Mouse (Mus musculus) lung, embryonic 15.5 days (tissue): Measurements from ENCODE around the gene Pax8. TPM values are rescaled to one million over a fixed set of nuclear protein-coding genes. Genes with fewer than 3 reads are reported as not detected.

Source experiments
- ATAC-seq: fragments of 200-750 bp; cut with Nextera tagmentation; 2 replicates; pipeline ENCODE4 v1.8.0; 2017; ENCODE audit warnings: moderate number of reproducible peaks, borderline replicate concordance; ENCODE audit not compliant: low FRiP score, low TSS enrichment; ENCODE audit errors: extremely low read depth
- H3K27ac ChIP-seq: fragments of 300-500 bp; sonication (generic); 2 replicates; pipeline ENCODE4 v1.5.1; 2015; ENCODE audit warnings: moderate library complexity, mild to moderate bottlenecking, inconsistent platforms
- H3K27me3 ChIP-seq: fragments of 300-500 bp; sonication (generic); 2 replicates; pipeline ENCODE4 v1.6.1; 2015; ENCODE audit warnings: inconsistent platforms
- H3K36me3 ChIP-seq: fragments of 300-500 bp; sonication (generic); 2 replicates; pipeline ENCODE4 v1.6.1; 2015; ENCODE audit warnings: inconsistent platforms
- H3K4me1 ChIP-seq: fragments of 300-500 bp; sonication (generic); 2 replicates; pipeline ENCODE4 v1.6.1; 2015; ENCODE audit warnings: inconsistent platforms
- H3K4me2 ChIP-seq: fragments of 300-500 bp; sonication (generic); 2 replicates; pipeline ENCODE4 v1.6.1; 2015; ENCODE audit warnings: inconsistent platforms, mild to moderate bottlenecking, moderate library complexity
- H3K4me3 ChIP-seq: fragments of 300-500 bp; sonication (generic); 2 replicates; pipeline ENCODE4 v1.5.1; 2015; ENCODE audit warnings: mild to moderate bottlenecking, inconsistent platforms
- H3K9ac ChIP-seq: fragments of 300-500 bp; sonication (generic); 2 replicates; pipeline ENCODE4 v1.6.1; 2015; ENCODE audit warnings: inconsistent platforms
- H3K9me3 ChIP-seq: fragments of 300-500 bp; sonication (generic); 2 replicates; pipeline ENCODE4 v1.6.1; 2016; ENCODE audit warnings: inconsistent platforms
- WGBS: fragments of 180-500 bp; shearing (Covaris S2); methylation state at CpG from one replicate; pipeline ENCODE4 v1.1.7; 2015; 5-methylcytosine and 5-hydroxymethylcytosine counted together
- polyA plus RNA-seq: library from polyadenylated mRNA; unstranded; fragments of >200 nt; fragmentation: Nextera tagmentation; extraction: Ambion mirVana; gene quantifications from 2 replicates; pipeline ENCODE4 v1.2.1, GENCODE M21; 2015

The Pax8 gene
- polyA plus RNA-seq, 1 experiment from 2014 or later = 0.22 TPM

GRCm38 (mm10) chr2:24460112-24460807, 15.1 kb downstream of the Pax8 start:
- peak; percentile 31; the same call in 1 of the 2 replicates for ATAC-seq

DNA sequence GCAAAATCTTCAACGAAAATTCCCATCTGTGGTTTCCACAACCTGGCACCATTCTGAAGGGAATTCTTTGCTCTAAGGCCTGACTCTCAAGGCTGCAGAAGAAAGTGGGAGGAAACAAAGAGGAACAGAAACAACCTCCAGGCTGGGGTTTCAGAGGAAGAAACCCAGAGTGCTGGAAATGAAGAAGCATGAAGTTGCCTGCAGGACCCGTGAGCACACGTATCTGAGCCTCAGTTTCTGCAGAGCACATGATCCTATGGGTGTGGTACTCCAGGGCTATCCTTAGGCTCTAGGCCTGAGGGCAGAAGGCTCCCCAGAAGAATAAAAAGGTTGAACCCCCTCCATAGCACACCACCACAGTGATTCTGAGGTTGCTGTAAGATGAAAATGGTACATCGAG, 18.6 kb downstream of the Pax8 start:
- no peaks in the 10 kb centered on the region for H3K9me3 ChIP-seq
- no peaks in the 10 kb centered on the region for H3K27me3 ChIP-seq
- H3K9ac ChIP-seq = no peak overlapping the region
- H3K4me1 ChIP-seq = no peaks in the 10 kb centered on the region
- no peak overlapping the region for H3K4me2 ChIP-seq
- no peaks in the 10 kb centered on the region for H3K36me3 ChIP-seq
- WGBS = 79% methylated on average over 4 of the region's 4 CpGs
- H3K27ac ChIP-seq = no peak overlapping the region
- H3K4me3 ChIP-seq = no peak overlapping the region
- ATAC-seq = no peak

More at GRCm38 (mm10) chr2:24460112-24460807, 15.1 kb downstream of the Pax8 start:
- 14% methylated on average over 9 of the region's 9 CpGs for WGBS
- Histone ChIP-seq H3K4me2 (no peak overlapping the region), H3K36me3 (no peaks in the 10 kb centered on the region), H3K9me3 (no peaks in the 10 kb centered on the region), H3K27ac (no peak overlapping the region), H3K4me1 (no peaks in the 10 kb centered on the region), H3K4me3 (no peak overlapping the region), H3K27me3 (no peaks in the 10 kb centered on the region), H3K9ac (no peak overlapping the region)

DNA sequence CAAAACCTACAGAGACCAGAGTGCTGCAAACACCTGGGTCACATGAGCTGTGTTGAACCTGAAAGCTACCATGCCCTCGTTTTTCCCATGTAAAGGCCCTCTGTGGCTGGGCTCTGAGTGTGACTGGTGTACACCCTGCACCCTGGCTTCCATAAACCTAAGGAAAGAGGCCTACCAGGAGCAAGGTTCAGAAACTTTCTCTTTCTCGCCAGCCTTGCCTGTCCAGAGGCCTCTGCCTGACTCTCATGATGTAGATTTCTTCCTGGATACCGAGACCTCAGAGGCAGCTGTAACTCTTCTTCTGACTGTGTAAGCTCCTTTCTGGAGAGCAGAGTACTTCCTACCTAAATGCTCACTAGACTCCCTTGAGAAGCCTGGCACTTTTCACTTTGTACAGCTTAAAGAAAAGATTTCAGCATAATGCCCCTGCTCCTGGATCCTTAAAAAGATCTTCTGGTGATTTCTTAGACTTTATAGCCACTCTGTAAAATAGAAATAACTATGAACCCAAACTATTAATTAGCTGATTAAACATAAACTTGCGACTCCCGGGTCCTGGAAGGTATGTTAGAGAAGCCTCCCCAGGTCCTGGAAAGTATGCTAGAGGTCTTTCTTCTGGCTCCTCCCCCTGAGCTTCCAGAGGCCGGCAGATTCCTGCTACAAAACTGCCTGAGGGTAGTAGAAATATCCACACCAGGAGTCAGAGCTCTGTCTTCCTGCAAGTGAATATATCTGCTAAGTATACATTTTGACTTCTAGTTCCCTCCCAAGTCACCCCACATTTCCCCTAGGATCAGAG, 20.1 kb downstream of the Pax8 start:
- WGBS = 35% methylated on average over 6 of the region's 6 CpGs

DNA sequence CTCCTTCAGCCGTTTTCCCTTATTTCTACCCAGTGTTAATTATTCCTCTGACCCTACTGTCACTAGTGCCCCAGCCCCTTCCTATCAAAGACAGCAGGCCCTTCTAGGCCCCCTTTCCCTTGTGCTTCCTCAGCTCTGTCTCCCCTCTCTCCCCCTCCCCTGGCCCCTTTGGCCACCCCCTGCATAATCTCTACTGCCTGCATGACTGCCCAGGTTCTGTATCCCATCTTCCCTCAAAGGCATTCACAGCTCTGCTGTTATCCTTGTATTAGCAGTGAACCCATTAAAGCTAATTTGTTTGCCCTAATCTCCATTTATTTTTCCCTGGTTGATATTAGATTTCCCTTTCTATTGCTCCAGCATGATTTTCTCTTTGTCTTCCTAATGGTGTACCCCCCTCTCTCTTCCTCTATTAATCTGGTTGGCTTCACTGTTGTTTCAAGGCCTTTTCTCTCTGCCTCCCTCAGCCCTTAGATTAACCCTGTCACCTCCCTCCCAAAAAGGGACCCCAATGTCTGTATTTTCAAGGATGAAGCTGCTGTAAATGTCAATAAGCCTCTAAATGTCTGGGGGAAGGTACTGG, 20.9 kb downstream of the Pax8 start:
- no peaks in the 10 kb centered on the region for H3K36me3 ChIP-seq
- H3K4me3 ChIP-seq = no peak overlapping the region
- 43% methylated on average over 1 of the region's 1 CpGs for WGBS
- no peaks in the 10 kb centered on the region for H3K27me3 ChIP-seq
- H3K9ac ChIP-seq = no peak overlapping the region
- no peak for ATAC-seq
- no peaks in the 10 kb centered on the region for H3K9me3 ChIP-seq
- no peak overlapping the region for H3K4me2 ChIP-seq
- no peak overlapping the region for H3K27ac ChIP-seq
- H3K4me1 ChIP-seq = no peaks in the 10 kb centered on the region

More for the DNA sequence above, 20.1 kb downstream of the Pax8 start:
- no peaks in the 10 kb centered on the region for H3K36me3 ChIP-seq
- no peaks in the 10 kb centered on the region for H3K4me1 ChIP-seq
- no peak for ATAC-seq
- H3K4me2 ChIP-seq = no peak overlapping the region
- H3K27me3 ChIP-seq = no peaks in the 10 kb centered on the region
- no peak overlapping the region for H3K9ac ChIP-seq
- no peak overlapping the region for H3K4me3 ChIP-seq
- no peaks in the 10 kb centered on the region for H3K9me3 ChIP-seq
- H3K27ac ChIP-seq = no peak overlapping the region

DNA sequence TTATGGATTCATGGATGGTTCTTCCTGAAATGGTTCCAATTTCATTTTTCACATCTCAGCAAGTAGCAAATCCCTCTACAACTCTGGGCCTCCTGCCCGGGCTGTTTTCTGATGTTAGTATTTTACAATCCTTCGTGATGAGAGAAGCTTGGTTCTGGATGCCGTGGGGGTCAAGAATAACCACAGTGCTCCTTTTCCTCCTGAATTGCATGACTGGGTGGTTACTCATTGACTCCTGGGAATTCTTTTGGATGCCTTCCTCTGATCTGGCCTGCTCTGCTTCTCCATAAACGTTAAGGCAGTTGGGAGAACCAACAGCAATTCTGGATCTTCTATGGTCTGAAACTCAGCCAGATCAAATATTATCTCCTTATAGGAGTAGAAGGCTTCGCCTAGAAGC, 22.2 kb downstream of the Pax8 start:
- ATAC-seq = no peak
- whole genome bisulfite sequencing = 65% methylated on average over 5 of the region's 5 CpGs
- Histone ChIP-seq H3K4me3 (no peak overlapping the region), H3K4me1 (no peaks in the 10 kb centered on the region), H3K27me3 (no peaks in the 10 kb centered on the region), H3K4me2 (no peak overlapping the region), H3K36me3 (no peaks in the 10 kb centered on the region), H3K9ac (no peak overlapping the region), H3K27ac (no peak overlapping the region), H3K9me3 (no peaks in the 10 kb centered on the region)

DNA sequence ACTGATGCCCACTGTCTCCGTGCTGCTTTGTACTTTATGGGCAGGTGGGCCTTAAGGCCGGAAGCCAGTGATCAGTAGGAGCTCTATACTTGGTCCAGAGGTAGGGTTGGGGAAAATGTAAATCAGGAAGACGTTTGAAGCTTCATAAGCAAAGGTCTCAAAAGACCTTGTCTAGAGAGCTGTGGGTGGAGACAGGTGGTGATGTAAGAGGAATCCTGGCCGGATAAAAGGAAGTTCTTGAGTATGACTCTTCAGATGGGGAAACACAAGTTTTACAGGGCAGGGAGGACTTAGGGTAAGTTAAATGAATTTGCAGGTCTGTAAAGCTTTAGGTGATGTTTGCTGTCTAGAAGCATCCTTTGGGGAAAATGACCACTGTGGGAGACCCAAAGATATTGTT, 26.3 kb downstream of the Pax8 start:
- no peak overlapping the region for H3K27ac ChIP-seq
- 60% methylated on average over 4 of the region's 4 CpGs for WGBS
- H3K4me2 ChIP-seq = no peak overlapping the region
- no peak overlapping the region for H3K4me3 ChIP-seq
- H3K9me3 ChIP-seq = no peaks in the 10 kb centered on the region
- no peak overlapping the region for H3K9ac ChIP-seq
- no peak for ATAC-seq
- H3K36me3 ChIP-seq = no peaks in the 10 kb centered on the region
- no peaks in the 10 kb centered on the region for H3K27me3 ChIP-seq
- H3K4me1 ChIP-seq = no peaks in the 10 kb centered on the region

- H3K4me2 ChIP-seq = no peak overlapping the region
- H3K9ac ChIP-seq = no peak overlapping the region
- no peak for ATAC-seq
- H3K4me3 ChIP-seq = no peak overlapping the region
- H3K27ac ChIP-seq = no peak overlapping the region
- no peaks in the 10 kb centered on the region for H3K4me1 ChIP-seq
- H3K9me3 ChIP-seq = no peaks in the 10 kb centered on the region
- no peaks in the 10 kb centered on the region for H3K36me3 ChIP-seq
- H3K27me3 ChIP-seq = no peaks in the 10 kb centered on the region
- WGBS = 58% methylated on average over 3 of the region's 3 CpGs
Observed at GRCm38 (mm10) chr2:24443256-24443790, 32.1 kb downstream of the Pax8 start.

GRCm38 (mm10) chr2:24442303-24442925, 33.0 kb downstream of the Pax8 start:
- no peak overlapping the region for H3K4me3 ChIP-seq
- WGBS = 64% methylated on average over 4 of the region's 4 CpGs
- no peak overlapping the region for H3K9ac ChIP-seq
- H3K27me3 ChIP-seq = no peaks in the 10 kb centered on the region
- no peaks in the 10 kb centered on the region for H3K36me3 ChIP-seq
- no peak overlapping the region for H3K4me2 ChIP-seq
- ATAC-seq = no peak
- no peaks in the 10 kb centered on the region for H3K9me3 ChIP-seq
- no peaks in the 10 kb centered on the region for H3K4me1 ChIP-seq
- H3K27ac ChIP-seq = no peak overlapping the region

GRCm38 (mm10) chr2:24441899-24442298, 33.5 kb downstream of the Pax8 start:
- no peak for ATAC-seq
- Histone ChIP-seq H3K4me2 (no peak overlapping the region), H3K27me3 (no peaks in the 10 kb centered on the region), H3K4me3 (no peak overlapping the region), H3K27ac (no peak overlapping the region), H3K36me3 (no peaks in the 10 kb centered on the region), H3K9me3 (no peaks in the 10 kb centered on the region), H3K4me1 (no peaks in the 10 kb centered on the region), H3K9ac (no peak overlapping the region)

DNA sequence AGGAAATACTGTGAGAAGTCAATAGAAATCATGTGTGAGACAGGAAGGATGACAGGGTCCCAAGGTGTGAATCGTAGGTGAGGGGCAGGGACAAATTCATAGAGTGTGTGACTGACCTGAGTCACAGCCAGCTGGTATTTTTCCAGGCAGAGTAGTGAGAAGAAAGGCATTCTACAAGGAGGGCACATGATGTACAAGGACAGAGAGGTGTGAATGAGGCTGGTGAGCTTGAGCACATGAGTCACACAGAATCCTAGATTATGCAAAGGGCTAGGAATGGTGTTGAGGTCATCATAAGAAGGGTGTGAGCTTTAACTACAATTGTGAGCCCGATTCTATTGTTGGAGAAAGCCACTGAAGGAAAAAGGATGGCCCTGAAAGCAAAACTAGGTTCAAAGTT, 35.3 kb downstream of the Pax8 start:
- WGBS = 68% methylated on average over 2 of the region's 2 CpGs

GRCm38 (mm10) chr2:24435699-24436098, 39.7 kb downstream of the Pax8 start:
- Histone ChIP-seq H3K4me2 (no peak overlapping the region), H3K36me3 (no peaks in the 10 kb centered on the region), H3K4me1 (no peaks in the 10 kb centered on the region), H3K27me3 (no peaks in the 10 kb centered on the region), H3K9me3 (no peaks in the 10 kb centered on the region), H3K27ac (no peak overlapping the region), H3K9ac (no peak overlapping the region), H3K4me3 (no peak overlapping the region)
- WGBS = 67% methylated on average over 11 of the region's 11 CpGs
- 0 out of 2 replicates have a peak, but pooled peaks have one; percentile 31 for ATAC-seq

More for the DNA sequence above, 35.3 kb downstream of the Pax8 start:
- H3K9me3 ChIP-seq = no peaks in the 10 kb centered on the region
- H3K4me2 ChIP-seq = no peak overlapping the region
- H3K4me1 ChIP-seq = no peaks in the 10 kb centered on the region
- no peak overlapping the region for H3K27ac ChIP-seq
- H3K27me3 ChIP-seq = no peaks in the 10 kb centered on the region
- ATAC-seq = no peak
- no peak overlapping the region for H3K4me3 ChIP-seq
- no peaks in the 10 kb centered on the region for H3K36me3 ChIP-seq
- no peak overlapping the region for H3K9ac ChIP-seq
